Mouse (Mus musculus) liver, embryonic 12.5 days (tissue): ENCODE measurements at regions not wholly inside any gene's neighbourhood (a gene's known extent, or its start where the extent isn't known, plus 50 kb on each side); places are given as distances from the start of the nearest gene placed in this dataset.

Experiments used
- ATAC-seq: fragments of 200-750 bp; cut with Nextera tagmentation; 2 replicates; pipeline ENCODE4 v1.8.0; 2017; ENCODE audit warnings: moderate number of reproducible peaks, mild to moderate bottlenecking, moderate library complexity
- H3K27ac ChIP-seq: fragments of 300-500 bp; sonication (generic); 2 replicates; pipeline ENCODE4 v1.5.1; 2016; ENCODE audit warnings: mild to moderate bottlenecking
- H3K27me3 ChIP-seq: fragments of 300-500 bp; sonication (generic); replicated peaks from 2 replicates; pipeline ENCODE4 v1.6.1; 2016; ENCODE audit warnings: mild to moderate bottlenecking, moderate library complexity
- H3K36me3 ChIP-seq: fragments of 300-500 bp; sonication (generic); 2 replicates; pipeline ENCODE4 v1.6.1; 2016; ENCODE audit warnings: mild to moderate bottlenecking, moderate library complexity
- H3K4me1 ChIP-seq: fragments of 300-500 bp; sonication (generic); 2 replicates; pipeline ENCODE4 v1.6.1; 2016
- H3K4me2 ChIP-seq: fragments of 300-500 bp; sonication (generic); 2 replicates; pipeline ENCODE4 v1.6.1; 2016; ENCODE audit warnings: mild to moderate bottlenecking, moderate library complexity
- H3K4me3 ChIP-seq: fragments of 300-500 bp; sonication (generic); 2 replicates; pipeline ENCODE4 v1.5.1; 2016; ENCODE audit warnings: mild to moderate bottlenecking, moderate library complexity
- H3K9ac ChIP-seq: fragments of 300-500 bp; sonication (generic); 2 replicates; pipeline ENCODE4 v1.6.1; 2016; ENCODE audit warnings: mild to moderate bottlenecking, moderate library complexity
- H3K9me3 ChIP-seq: fragments of 300-500 bp; sonication (generic); replicated peaks from 2 replicates; pipeline ENCODE4 v1.6.1; 2016; ENCODE audit warnings: mild to moderate bottlenecking, moderate library complexity
- WGBS: fragments of 180-500 bp; shearing (Covaris S2); methylation state at CpG from one replicate; pipeline ENCODE4 v1.1.7; 2016; ENCODE audit not compliant: insufficient replicate concordance; 5-methylcytosine and 5-hydroxymethylcytosine counted together

DNA sequence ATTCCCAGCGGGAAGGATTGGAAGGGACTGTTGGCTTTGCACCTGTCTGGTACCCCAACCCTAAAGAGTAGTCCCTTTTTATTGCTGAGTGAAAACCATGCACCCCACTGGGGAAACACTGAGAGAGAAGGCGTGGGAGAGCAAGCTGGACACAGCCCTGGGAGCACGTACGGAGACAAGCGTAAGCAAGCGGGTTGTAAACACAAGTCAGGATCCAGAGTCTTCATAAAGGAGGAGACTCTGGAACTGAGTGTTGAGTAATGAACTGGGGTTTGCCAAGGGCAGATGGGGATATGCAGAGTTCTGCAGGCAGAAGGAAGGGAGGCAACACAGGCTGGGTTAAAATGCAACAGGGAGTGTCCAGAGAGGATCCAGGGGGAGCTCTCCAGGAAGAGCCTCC, 141.5 kb upstream of the Dyrk2 start:
- peak overlapping the region; percentile 20; the same call in 1 of the 2 replicates for H3K27ac ChIP-seq
- no peak overlapping the region for H3K4me3 ChIP-seq
- H3K36me3 ChIP-seq: no peaks in the 10 kb centered on the region
- ATAC-seq: no peak
- peak overlapping the region; percentile 15; the same call in 1 of the 2 replicates for H3K4me2 ChIP-seq
- H3K9ac ChIP-seq: no peak overlapping the region
- H3K27me3 ChIP-seq: no peaks in the 10 kb centered on the region
- 72% methylated on average over 6 of the region's 6 CpGs for WGBS
- no peaks in the 10 kb centered on the region for H3K9me3 ChIP-seq
- H3K4me1 ChIP-seq: no peaks in the 10 kb centered on the region

DNA sequence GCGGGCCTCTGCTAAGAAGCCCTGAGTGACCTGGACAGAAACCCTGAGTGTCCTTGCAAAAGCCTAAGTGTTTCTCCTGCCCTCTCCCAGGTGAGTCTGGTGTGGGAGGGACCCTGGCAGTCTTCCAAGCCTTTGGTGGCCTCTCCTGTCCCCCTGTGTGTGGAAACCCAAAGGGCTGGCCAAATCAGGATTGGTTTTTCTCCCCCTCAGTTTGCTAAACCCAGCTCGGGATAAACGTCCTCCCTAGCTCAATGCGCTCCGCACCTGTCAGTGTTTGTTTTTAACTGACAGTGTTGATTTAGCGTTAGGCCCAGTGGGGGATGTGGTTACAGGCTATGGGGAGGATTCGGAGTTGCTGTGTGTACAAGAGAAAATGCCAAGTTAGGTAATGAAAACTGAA, 140.9 kb upstream of the Dyrk2 start:
- Histone ChIP-seq H3K9me3 (no peaks in the 10 kb centered on the region), H3K27ac (no peak overlapping the region), H3K4me3 (no peak overlapping the region), H3K4me1 (no peaks in the 10 kb centered on the region), H3K36me3 (no peaks in the 10 kb centered on the region), H3K27me3 (no peaks in the 10 kb centered on the region), H3K9ac (no peak overlapping the region), H3K4me2 (peak overlapping the region; percentile 15; the same call in 1 of the 2 replicates)
- peak; percentile 64 for ATAC-seq
- 48% methylated on average over 7 of the region's 7 CpGs for WGBS

DNA sequence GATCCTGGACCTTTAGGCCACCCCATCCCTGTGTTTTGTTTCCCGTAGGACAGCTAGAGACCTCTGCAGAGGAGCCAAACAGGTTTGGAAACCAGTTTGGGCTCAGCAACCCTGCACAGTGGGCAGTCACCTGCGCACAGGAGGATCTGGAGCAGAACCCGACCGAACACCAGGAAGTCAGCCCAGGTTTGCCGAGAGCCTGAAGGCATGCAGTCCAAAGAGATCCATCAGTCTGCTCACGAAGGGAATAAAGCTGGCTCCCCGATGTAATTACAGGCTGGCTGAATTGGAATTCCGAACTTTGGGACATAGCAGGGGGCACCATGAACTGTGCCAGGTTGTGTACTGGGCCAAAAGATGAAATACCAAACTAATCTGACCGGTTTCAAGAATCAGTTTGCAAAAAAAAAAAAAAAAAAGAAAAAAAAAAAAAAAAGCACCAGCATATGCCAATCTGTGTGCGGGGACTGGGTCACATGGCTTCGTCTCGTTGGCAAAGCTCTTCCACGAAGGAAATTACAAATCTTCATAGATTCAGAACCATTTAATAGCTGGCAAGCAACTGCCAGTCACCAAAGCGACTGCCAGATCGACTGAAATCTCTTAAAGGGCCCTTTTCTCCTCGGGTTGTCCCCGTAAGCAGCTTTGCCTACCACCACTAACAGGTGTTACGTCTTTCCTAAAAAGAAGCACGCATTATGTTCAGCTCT, 137.0 kb upstream of the Dyrk2 start:
- no peak for ATAC-seq
- no peak overlapping the region for H3K9ac ChIP-seq
- no peak overlapping the region for H3K4me3 ChIP-seq
- H3K27ac ChIP-seq: no peak overlapping the region
- no peaks in the 10 kb centered on the region for H3K27me3 ChIP-seq
- no peak overlapping the region for H3K4me2 ChIP-seq
- 78% methylated on average over 19 of the region's 19 CpGs for WGBS
- H3K36me3 ChIP-seq: no peaks in the 10 kb centered on the region
- H3K4me1 ChIP-seq: no peaks in the 10 kb centered on the region
- H3K9me3 ChIP-seq: no peaks in the 10 kb centered on the region

DNA sequence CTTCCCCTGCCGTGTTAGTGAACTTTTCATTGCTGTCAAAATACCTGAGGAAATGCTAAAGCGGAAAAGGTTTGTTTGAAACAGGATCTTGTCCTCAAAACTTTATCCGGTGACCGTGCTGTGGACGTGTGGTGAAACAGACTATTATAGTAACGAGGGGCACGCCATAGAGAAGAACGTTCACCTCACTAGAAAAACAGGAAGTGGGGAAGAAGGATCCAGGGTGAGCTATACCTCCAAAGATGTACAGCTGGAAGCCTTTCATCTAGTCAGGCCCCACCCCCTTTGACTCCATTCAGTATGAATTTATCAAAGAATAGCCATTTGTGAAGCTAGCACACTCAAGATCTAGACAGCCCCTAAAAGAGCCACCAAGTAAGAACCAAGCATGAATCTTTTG, 135.5 kb upstream of the Dyrk2 start:
- Histone ChIP-seq H3K9ac (no peak overlapping the region), H3K27ac (no peak overlapping the region), H3K4me1 (no peaks in the 10 kb centered on the region), H3K27me3 (no peaks in the 10 kb centered on the region), H3K4me2 (no peak overlapping the region), H3K4me3 (no peak overlapping the region), H3K36me3 (no peaks in the 10 kb centered on the region), H3K9me3 (no peaks in the 10 kb centered on the region)
- WGBS: 53% methylated on average over 8 of the region's 8 CpGs
- no peak for ATAC-seq

DNA sequence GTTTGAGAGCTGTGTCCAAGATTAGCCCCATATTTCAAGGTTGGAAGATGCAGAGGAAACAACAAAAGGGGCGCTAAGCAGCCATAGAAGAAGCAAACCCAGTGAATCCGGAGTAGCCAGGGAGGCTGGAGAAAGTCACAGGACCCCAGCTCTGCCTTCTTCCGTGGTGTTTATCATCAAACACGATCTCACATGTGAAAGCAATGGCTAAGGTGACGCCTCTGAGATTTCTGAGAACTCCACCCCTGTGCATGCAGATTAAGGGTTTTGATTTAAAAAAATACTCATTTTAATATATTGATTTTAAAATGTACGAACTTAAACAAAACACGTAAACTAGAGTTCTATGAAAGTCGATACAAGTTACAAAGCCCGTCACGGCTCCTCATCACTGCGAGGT, 134.4 kb upstream of the Dyrk2 start:
- Histone ChIP-seq H3K9ac (no peak overlapping the region), H3K27ac (no peak overlapping the region), H3K4me1 (no peaks in the 10 kb centered on the region), H3K4me3 (no peak overlapping the region), H3K4me2 (no peak overlapping the region), H3K36me3 (no peaks in the 10 kb centered on the region), H3K27me3 (no peaks in the 10 kb centered on the region), H3K9me3 (no peaks in the 10 kb centered on the region)
- no peak for ATAC-seq
- 74% methylated on average over 11 of the region's 11 CpGs for WGBS

GRCm38 (mm10) chr10:119003839-119004238, 133.8 kb upstream of the Dyrk2 start:
- H3K9me3 ChIP-seq: no peaks in the 10 kb centered on the region
- 25% methylated on average over 5 of the region's 5 CpGs for WGBS
- no peak overlapping the region for H3K9ac ChIP-seq
- H3K27ac ChIP-seq: no peak overlapping the region
- H3K27me3 ChIP-seq: no peaks in the 10 kb centered on the region
- ATAC-seq: no peak
- H3K4me1 ChIP-seq: no peaks in the 10 kb centered on the region
- no peak overlapping the region for H3K4me2 ChIP-seq
- no peak overlapping the region for H3K4me3 ChIP-seq
- H3K36me3 ChIP-seq: no peaks in the 10 kb centered on the region

DNA sequence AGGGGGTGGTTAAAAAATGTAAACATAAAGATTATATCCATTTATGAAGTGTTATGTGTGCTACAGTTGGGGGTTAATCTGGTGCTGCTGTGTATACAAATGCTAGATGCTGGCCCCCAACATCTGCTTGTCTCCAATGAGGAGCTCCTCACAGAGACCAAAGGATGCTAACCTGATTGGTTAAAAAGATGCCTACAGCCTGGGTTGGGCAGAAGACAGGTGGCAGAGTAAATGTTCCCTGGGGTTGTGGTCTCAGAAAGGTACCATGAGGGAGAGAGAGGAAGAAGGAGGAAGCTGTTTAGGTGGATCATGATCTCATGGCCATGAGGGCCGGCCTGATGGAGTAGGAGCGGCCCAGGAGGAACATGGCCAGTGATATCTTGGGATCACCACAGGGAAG, 133.0 kb upstream of the Dyrk2 start:
- H3K27ac ChIP-seq: no peak overlapping the region
- no peak overlapping the region for H3K4me3 ChIP-seq
- no peak for ATAC-seq
- H3K9ac ChIP-seq: no peak overlapping the region
- no peaks in the 10 kb centered on the region for H3K36me3 ChIP-seq
- H3K9me3 ChIP-seq: no peaks in the 10 kb centered on the region
- H3K4me2 ChIP-seq: no peak overlapping the region
- no peaks in the 10 kb centered on the region for H3K4me1 ChIP-seq
- H3K27me3 ChIP-seq: no peaks in the 10 kb centered on the region
- 81% methylated on average over 2 of the region's 2 CpGs for WGBS

DNA sequence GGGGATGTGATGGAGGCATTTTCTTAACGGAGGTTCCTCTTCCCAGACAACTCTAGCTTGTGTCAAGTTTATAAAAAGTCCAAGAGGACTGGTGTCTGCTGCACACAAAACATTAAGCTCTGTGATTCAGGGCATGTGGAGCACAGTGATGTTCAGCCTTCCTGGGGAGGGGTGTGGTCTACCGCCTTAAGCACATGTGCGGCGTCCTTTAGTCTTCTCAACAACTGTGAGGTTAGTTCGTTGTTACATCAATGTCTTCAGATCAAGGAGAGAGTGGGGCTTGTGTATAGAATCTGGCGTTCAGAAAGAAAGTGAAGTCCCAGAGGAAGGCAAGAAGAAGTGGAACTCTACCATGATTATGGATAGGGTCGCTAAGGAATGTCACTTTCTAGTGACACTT, 131.9 kb upstream of the Dyrk2 start:
- 78% methylated on average over 7 of the region's 7 CpGs for WGBS
- Histone ChIP-seq H3K9me3 (no peaks in the 10 kb centered on the region), H3K9ac (no peak overlapping the region), H3K4me2 (no peak overlapping the region), H3K27me3 (no peaks in the 10 kb centered on the region), H3K36me3 (no peaks in the 10 kb centered on the region), H3K27ac (no peak overlapping the region), H3K4me3 (no peak overlapping the region), H3K4me1 (no peaks in the 10 kb centered on the region)
- ATAC-seq: no peak

DNA sequence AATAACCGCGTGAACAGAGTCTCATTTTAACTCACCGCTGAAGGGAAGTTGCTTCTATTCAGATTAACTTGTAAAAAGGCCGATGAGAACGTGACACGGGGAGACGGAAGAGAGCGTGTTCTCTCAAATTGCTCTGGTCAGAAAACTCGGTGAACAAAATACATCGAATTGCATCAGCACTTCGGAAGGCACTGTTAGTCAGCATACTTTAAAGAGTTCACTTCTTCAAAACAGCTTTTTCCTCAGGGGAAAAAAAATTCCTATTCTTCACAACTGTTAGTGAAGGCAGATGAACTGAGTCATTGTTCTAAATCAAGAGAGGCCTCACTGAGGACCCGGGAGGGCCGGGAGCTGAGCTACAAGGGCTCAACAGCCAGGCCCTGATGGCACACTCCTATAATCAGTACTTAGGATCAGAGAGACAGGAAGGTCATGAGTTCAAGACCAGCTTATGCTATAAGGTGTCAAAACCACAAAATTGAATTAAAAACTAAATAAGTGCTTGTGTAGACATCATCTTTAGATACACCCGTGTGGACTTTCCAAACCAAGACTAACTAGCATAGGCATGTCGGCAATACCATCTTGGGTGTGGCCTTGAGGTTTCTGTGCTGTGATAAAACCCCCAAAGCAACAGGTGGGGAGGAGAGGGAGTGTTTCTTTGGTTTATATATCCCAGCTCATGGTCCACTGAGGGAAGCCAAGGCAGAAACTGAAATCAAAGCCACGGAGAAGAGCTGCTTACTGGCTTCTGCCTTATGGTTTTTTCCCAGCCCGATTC, 131.2 kb upstream of the Dyrk2 start:
- no peaks in the 10 kb centered on the region for H3K27me3 ChIP-seq
- H3K27ac ChIP-seq: no peak overlapping the region
- ATAC-seq: no peak
- H3K36me3 ChIP-seq: no peaks in the 10 kb centered on the region
- no peaks in the 10 kb centered on the region for H3K9me3 ChIP-seq
- H3K4me3 ChIP-seq: no peak overlapping the region
- H3K4me2 ChIP-seq: no peak overlapping the region
- no peaks in the 10 kb centered on the region for H3K4me1 ChIP-seq
- no peak overlapping the region for H3K9ac ChIP-seq
- 74% methylated on average over 17 of the region's 17 CpGs for WGBS

- no peaks in the 10 kb centered on the region for H3K9me3 ChIP-seq
- H3K4me3 ChIP-seq: no peak overlapping the region
- H3K4me2 ChIP-seq: no peak overlapping the region
- H3K27me3 ChIP-seq: no peaks in the 10 kb centered on the region
- no peak overlapping the region for H3K9ac ChIP-seq
- no peak overlapping the region for H3K27ac ChIP-seq
- no peaks in the 10 kb centered on the region for H3K36me3 ChIP-seq
- 68% methylated on average over 6 of the region's 6 CpGs for WGBS
- ATAC-seq: no peak
- no peaks in the 10 kb centered on the region for H3K4me1 ChIP-seq
These were observed 129.0 kb upstream of the Dyrk2 start for GRCm38 (mm10) chr10:118998966-118999365.

DNA sequence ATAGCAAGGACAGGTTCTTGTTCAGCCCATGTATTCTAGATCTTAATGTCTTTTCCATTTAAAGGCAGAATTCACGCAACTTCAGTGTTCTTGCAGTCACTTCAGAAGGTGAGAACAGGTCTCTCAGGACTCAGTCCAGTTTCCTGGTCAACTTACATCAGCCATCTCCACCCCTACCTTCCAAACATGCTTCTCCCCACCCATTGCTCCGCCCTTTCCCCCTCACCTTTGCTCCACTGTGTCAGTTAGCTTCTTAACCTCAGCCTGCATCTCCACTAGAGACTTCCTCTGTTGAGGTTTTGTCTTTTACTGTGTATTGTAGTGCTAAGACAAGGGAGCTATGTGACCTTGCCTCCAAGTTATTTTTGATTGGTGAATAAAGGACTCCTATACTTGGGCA, 127.0 kb upstream of the Dyrk2 start:
- Histone ChIP-seq H3K4me2 (no peak overlapping the region), H3K4me1 (no peaks in the 10 kb centered on the region), H3K9ac (no peak overlapping the region), H3K27ac (no peak overlapping the region), H3K27me3 (no peaks in the 10 kb centered on the region), H3K9me3 (no peaks in the 10 kb centered on the region), H3K4me3 (no peak overlapping the region), H3K36me3 (no peaks in the 10 kb centered on the region)
- no peak for ATAC-seq
- WGBS: 72% methylated on average over 2 of the region's 2 CpGs

GRCm38 (mm10) chr10:118993819-118994574, 124.0 kb upstream of the Dyrk2 start:
- no peak overlapping the region for H3K4me2 ChIP-seq
- no peaks in the 10 kb centered on the region for H3K27me3 ChIP-seq
- H3K27ac ChIP-seq: no peak overlapping the region
- no peak overlapping the region for H3K4me3 ChIP-seq
- no peaks in the 10 kb centered on the region for H3K36me3 ChIP-seq
- H3K4me1 ChIP-seq: no peaks in the 10 kb centered on the region
- no peaks in the 10 kb centered on the region for H3K9me3 ChIP-seq
- no peak for ATAC-seq
- H3K9ac ChIP-seq: no peak overlapping the region
- WGBS: 58% methylated on average over 15 of the region's 15 CpGs
